Mouse (Mus musculus): ENCODE data around the gene Lmbr1.
"Not testable (repeated sequence)": the region's sequence is repeated elsewhere in the genome, so short reads cannot be mapped to it uniquely, and the experiment has no call there.

Gene Lmbr1

DNA sequence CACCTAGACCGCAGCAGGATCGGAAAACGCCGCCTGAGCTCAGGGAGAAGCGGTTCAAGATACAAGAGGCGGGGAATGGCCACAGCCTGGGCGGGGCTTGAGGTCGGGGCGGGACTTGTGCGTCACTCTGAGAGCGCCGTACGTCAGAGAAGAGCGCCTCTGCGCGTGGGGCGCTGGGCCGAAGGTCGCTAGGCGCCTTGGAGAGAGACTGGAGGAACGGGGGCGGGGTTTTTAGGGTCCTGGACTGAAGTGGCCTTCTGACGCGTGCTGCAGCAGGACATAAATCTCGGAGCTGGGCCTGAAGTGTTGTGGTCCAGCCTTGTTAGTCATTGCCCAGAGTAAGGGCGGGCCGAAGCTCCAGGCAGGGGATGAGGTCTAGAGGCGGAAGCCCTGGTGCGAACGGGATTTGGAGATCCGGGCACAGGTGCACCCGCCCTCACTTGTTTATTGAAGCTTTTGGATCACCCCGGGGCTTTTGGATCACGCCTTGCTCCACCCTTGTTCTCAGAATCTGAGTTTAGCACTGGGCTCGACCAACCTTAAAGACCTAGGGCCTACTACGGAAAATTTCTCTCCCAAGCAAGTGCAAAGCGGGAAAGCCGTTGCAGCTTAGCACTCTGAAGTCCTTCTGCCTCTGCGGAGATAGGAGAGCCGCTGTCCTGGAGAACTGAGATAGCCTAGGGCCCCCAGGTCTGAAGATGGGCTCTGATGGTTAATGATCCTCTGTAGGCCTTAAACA is at the start of gene Lmbr1:
Gene Lmbr1 (minus strand): TSS at position 93 of the 739 bp plus-strand sequence.
- no peak for DNase-seq (ENCODE audit: low read depth)

DNA sequence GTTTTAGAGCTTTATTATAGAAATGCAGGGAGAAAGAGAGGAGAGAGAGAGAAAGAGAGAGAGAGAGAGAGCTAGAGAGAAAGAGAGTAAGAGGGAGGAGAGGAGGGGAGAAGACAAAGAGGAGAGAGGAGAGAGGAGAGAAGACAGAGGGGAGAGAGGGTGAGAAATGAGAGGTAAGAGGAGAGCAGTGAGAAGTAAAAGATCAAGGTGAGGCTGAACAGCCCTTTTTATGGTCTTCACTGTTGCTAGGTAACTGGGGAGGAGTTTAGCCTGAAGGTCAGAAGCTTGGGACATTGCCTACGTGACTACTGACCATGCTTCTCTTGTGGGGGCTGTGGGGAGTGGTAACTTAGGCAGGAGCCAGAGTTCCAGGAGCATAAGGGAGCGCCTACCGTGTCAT is 45.1 kb upstream of the Lmbr1 start:
- not testable (repeated sequence) for DNase-seq (ENCODE audit: low read depth)

DNA sequence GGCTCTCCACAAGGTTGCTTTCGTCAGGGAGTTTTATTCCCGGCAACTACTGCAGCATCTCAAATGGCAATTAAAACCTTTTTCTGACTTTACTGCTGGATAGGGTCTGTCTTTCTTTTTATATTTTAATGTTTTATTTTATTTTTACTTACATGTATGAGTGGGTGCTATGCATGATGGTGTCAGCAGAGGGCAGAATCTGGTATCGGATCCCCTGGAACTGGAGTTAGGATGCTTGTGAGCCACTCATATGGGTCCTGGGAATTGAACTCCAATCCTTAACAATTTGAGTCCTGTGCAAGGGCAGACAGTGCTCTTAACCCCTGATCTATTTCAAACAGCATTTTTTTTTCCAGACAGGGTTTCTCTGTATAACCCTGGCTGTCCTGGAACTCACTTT is 34.9 kb upstream of the Lmbr1 start:
- DNase-seq (ENCODE audit: low read depth), result peak; percentile 24

DNA sequence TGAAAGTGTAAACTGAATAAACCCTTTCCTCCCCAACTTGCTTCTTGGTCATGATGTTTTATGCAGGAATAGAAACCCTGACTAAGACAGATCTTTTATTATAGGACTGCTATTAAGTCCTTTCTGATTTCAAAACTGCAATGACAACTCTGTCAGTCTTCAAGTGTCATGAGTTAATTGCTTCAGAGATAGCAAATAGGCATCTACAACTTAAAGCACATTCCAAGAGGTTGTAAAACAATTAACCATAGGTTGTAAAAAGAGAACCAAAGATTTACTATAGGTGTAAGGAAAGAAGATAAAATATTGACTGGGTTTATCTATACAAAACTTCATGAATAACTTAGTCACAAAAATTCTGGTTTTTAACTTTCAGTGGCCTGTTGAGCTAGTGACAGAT is 32.7 kb upstream of the Lmbr1 start:
- no peak for DNase-seq (ENCODE audit: low read depth)

DNA sequence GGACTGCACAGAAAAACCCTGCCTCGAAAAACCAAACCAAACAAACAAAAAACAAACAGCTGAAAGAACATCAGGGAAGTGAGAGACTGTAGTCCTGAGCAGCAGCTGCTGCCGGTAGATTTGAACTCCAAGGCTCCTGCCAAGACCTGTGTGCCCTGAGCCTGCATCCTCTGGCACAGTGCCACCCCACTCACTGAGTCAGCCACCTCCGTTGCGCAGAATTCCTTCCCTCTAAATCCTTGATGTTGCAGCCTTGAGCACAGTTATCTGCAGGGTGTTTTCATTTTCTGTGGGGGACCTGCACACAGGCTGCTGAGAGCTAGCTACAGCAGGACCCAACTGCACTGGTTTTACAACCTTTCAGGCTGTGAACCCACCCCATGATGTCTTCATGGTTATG is 20.2 kb upstream of the Lmbr1 start:
- DNase-seq (ENCODE audit: low read depth), result peak; percentile 28

DNA sequence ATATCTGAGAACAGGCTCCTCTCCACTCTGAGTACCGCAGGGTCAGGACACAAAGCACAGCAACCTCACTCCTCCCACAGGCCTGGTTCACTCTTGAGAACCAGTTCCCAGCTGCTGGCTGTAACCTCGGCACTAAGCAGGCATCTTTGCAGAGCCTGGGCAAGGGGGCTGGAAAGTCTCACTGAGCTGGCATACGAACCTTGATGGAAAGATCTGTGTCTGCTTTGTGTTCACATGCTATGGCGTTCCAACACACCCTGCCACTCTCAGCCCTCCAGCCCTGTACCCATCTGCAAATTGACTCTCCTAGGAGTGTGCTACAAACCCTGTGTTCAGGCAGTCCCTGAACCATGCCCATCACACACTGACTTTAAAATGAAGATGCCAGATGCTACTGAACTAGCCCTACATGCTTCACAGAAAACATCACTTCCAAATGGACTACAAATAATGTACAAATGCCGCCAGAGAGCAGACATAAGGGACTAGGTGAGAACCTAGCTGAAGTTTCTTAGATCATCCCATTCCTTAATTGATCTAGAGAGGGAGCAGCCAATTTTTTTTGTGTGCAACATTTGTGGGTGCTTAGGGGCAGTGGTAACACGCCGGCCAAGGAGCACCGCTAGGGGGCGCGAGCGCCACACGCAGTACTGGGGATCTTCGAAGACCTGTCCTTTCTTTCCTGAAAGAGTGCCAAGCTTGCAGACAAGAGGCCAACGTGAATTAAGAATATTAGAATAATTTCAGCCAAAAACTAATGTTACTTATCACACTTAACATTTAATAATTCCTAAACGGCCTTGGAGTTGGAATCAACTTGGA is 11.0 kb upstream of the Lmbr1 start:
- DNase-seq (ENCODE audit: low read depth), result peak; percentile 73

DNA sequence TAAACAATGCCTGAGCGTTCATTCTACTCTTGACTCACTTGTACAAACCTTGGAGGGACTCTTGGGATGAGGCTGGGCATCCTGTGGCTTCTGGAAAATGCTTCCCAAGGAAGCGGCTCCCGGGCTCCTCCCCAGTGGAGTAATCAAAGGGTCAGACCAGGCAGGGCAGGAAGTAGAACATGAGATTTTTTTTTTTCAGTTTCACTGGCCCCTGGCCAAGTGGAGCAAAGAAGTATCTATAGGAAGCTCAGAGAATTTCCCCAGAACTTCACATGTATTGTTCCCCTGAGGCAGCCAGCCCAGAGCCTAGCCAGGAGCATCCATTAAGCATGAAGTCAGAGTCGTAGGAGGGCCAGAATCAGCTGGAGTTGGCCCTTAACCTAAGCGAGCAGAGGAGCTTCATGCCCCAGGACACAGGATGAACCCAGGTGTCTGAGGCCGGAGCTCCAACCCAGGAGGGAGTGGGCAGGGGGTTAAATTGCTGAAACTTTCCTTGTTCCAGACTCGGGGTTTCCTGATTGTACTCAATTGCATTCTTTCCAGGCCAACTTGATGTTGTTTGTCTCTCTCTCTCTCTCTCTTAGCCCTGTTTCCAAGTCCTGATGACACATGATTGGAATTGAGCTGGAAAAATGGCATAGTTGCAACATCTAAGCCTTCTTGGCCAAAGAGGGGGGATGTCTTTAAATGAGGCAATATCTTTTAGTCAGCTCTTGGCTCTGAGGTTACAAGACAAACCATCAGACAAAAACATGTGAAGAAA is 10.2 kb upstream of the Lmbr1 start:
- DNase-seq (ENCODE audit: low read depth), result no peak

DNA sequence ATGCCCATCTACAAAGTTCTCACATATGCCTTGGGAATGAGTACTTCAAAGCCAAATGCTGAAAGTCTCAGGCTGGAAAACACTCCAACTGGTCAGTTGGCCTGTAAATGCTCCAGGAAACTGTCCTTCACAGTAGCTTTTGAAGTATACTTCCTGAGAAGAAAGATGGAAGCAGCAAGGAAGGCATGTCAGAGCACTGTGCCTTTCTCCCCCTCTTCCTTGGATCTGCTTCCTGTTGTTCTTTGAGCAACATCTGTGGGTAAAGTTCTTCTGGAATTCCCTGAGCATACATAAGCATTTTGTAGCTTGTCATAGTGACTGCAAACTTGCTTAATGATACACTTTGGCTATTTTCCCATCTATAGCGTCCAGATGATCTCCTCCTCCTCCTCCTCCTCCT is 9.4 kb upstream of the Lmbr1 start:
- DNase-seq (ENCODE audit: low read depth), result no peak

DNA sequence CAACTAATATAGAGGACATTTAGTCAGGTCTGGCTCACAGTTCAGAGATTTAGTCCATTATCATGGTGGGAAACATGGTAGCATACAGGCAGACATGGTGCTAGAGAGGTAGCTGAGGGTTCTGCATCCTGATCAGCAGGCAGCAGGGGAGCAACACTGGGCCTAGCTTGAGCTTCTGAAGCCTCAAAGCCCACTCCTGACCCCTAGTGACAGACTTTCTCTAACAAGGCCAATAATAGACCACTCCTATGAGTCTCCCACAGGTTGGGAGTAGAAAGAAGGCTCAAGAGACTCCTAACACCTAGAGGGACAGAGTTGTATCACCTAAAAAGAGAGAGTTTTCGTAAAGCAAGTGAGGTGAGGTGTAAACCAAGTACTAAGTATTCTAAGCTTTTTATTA is 4.6 kb upstream of the Lmbr1 start:
- peak; percentile 16 for DNase-seq (ENCODE audit: low read depth)

DNA sequence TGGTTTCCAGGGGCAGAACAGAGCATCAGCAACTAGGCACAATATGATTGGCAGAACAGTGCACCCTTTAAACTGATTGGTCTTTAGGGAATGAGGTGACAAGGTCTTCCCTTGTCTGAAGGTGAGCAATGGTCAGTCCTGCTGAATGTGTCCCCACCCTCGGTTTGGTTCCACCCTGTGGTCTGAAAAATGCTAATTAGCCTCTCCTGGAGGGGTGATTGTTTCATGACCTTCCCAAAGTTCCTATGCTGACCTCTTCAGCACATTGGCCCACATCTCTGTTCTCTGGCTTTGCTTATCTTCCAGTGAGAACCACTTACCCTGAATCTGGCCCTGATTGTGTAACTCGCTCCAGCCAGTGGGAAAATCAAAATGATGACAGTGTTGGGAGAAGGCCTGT is 1.9 kb upstream of the Lmbr1 start:
- DNase-seq (ENCODE audit: low read depth), result no peak

DNA sequence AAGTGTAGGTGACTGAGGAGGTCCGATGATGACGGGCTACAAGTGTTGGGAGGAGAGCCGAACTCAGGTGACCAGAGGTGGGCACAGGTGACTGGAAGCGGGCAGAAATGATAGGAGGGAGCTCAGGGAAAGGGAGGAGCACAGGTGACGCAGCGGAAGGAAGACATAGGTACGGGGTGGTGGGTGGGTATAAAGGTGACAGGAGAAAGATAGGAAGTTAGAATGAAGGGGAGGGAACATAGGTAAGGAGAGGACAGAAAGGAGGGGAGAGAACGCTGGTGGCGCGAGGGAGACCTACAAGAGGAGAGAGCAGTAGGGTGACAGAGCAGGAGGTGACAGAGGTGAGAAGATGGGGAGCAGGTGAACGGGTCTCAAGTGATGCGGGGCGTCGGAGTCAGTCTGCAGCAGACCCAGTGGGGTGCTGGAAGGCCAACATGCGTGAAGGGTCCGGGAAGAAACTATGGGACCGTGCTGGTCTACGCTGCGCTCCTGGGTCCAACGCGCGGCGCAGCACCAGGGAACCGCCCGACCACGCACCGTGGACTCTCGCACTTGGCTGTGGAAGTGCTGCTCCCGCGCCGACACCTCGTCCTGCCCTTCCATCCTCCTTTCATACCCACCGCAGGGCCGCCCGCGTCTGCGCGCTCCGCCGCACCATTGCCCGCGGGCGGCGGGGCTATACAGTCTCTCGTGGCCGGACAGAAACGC is 446 bp downstream of the Lmbr1 start:
- no peak for DNase-seq (ENCODE audit: low read depth)

DNA sequence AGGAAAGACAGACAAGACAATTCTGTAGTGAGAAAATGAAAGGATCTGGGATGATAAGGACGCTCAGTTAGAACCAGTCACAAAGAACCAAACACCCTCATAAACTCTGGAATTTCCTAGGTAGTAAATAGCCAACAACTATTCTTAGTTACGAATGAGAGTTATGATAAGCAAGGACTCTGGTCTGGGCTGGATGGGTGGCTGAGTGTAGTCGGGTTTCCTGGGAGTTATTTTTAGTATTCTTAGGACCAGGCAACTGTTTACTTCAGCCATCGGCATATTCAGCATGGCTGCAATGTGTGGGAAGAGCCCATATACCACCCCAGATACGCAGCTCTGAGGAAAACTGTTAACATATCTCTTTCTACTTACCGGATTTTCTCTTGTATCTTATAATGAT is 14.7 kb downstream of the Lmbr1 start:
- DNase-seq (ENCODE audit: low read depth), result no peak

DNA sequence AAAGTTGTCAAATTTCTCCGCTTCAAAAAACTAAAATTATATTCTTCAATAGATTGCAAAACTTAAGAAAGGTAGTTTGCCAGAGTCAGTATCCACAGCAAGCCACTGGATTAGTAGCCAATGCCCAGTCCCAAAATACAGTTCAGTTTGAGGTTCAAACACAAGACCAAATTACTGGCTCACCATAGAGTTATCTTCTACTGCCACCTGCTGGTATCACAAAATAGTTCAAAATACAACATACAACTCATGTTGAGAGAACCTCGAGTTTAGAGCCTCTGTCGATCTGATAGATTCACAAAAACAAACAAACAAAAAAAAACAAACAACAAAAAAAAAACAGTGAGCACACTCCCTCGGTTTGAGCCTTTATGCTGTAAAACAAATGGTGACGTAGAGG is 42.4 kb downstream of the Lmbr1 start:
- DNase-seq (ENCODE audit: low read depth), result peak; percentile 61

DNA sequence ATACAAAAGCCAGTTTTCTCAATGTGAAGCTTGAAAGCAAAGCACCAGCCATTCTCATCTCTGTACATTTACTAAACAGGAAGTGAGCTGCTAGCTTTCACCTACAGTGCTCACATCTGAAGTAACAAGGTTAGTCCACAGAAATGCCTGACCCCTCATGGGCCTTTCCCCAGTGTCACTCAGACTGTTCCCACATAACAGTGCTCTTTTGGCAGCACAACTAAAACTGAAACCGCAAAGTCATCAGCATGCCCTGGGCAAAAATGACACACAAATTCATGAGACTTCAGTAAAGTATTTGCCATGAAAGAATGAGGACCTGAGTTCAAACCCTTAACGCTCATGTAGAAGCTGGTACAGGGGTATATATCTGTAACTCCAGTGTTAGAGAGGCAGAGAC is 55.7 kb downstream of the Lmbr1 start:
- no peak for DNase-seq (ENCODE audit: low read depth)

DNA sequence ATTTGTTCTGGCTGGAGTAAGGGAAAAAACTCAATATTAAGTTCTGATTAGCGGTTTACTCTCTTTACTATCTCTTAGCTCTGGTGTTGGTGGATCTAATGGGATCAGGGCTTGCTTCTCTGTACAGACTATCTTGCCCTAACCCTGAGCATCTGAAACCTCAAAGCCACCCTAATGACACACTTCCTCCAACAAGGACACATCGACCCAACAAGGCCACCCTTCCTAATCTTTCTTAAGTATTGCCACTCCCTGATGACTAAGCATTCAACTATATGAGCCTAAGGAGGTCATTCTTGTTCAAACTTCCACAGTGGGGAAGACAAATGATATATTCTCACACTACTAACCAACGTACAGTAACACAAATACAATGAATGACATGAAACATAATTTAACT is 69.0 kb downstream of the Lmbr1 start:
- peak; percentile 60 for DNase-seq (ENCODE audit: low read depth)

DNA sequence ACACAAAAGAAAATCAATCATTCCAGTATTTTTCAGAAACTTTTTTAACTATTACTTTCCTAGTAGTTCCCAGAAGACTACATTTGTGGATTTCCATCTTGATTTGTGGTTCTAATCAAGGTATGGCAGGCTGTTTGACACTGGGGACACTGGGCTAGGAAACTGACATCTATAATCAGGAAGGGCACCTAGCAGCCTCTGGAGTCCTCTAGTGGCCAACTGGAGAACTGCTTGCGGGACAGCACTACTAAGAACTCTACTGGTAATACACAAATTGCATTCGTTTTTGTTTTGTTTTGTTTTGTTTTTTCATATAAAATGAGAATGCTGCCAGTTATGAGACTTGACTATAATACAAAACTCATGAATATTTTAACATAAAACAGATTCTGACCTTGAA is 85.0 kb downstream of the Lmbr1 start:
- DNase-seq (ENCODE audit: low read depth), result peak; percentile 52

DNA sequence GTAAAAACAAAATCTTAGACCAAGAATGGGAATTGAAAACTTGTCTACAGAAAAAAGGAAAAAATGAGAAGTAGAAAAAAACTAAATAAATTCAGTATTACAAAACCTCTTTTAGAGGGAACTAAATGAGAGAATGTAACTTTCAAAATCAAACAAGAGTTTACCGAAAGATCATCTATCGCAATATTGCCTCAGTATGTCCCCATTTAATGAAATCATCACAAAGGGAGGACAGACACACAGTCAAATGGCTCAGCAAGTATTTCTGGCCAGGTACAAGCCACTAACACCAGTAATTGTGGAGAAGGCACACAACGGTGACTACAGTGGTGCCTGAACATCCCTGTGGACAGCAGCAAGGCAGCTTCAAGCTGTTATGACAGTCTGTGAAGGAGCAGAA is 88.1 kb downstream of the Lmbr1 start:
- DNase-seq (ENCODE audit: low read depth), result peak; percentile 10

DNA sequence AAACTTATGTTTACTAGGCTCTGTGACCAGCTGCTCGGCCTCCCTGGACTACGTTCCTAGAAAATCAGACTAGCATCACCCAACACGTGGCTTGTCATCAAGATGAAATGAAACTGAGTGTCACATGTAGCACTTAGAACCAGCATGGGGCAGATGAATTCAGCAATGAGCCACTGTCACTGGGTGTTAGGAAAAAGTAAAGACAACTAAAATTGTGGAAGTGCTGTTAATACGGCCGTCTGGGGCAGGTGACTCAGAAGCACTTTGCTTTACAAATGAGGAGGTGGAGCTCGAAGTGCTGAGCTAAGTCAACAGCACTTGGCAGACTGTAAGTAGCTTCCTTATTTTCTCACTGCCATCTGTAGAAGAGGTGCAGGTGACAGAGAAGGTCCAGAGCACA is 88.5 kb downstream of the Lmbr1 start:
- peak; percentile 45 for DNase-seq (ENCODE audit: low read depth)

DNA sequence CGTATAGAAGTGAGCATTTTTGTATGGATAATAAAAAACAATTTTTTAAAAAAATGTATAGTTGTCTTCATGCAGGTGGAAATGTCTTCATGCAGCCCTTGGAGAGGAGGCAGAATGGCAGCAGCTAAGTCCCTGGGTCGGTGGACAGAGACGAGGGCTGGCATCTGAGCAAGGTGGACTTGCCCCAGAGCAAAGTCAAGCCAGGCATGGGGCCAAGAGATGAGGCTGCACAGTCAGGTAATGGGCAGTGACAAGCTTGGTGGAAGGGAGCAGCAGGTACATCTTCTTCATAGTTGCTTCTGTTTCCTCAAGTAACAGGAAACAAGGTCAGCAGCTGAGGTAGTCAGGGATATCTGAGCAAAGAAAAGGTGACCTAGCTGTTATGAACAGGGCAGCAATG is 97.1 kb downstream of the Lmbr1 start:
- DNase-seq (ENCODE audit: low read depth), result no peak

DNA sequence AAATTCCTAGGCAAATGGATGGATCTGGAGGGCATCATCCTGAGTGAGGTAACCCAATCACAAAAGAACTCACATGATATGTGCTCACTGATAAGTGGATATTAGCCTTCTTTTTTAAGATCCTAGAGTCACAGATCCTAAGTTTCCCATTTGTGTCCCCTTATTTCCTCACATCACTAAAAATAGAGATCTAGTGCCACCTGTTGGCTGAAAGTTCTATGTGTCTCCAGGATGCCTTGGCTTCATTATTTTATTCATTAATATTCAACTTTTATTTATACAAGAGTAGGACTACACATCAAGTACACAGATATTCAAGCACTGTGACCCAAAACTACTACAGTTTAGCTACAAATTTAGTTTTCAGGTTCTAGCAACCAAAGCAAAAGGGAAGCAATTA is 103.4 kb downstream of the Lmbr1 start:
- peak; percentile 38 for DNase-seq (ENCODE audit: low read depth)

DNA sequence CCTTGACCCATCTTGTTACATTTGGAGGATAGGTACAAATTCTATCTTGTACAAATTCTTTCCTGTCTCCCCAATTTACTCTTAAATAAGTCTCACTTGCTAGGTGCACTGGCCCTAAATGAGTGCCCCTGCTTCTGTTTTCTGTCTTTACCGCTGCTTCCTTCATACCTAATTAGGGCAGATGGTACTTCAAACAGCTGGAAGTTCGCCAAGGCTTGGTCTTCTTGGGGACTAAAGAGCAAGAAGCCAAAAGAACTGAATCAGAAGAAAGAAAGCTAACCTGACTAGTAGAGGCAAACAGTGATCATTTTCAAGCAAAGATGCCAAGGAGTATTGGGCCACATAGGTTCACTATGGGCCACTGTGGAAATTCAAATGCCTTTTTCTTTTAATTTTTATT is 104.8 kb downstream of the Lmbr1 start:
- DNase-seq (ENCODE audit: low read depth), result no peak

DNA sequence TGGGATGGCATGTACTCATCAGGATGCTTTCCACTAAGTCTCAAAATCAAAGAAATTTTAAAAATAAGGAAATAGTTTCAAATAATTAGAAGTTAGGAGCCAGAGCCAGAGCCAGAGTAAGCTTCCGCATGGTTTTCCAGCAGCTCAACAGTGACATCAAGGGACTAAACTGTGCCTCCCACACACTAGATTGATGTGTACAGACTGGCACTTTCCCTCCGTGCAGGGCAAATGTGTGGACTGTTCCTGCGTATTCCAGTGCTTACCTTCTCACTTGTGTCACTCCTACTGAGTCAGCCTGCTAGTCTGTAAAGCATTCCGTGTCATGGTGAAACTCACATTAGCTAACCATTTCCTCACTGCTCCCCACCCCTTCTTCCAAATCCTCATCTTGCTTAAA is 107.3 kb downstream of the Lmbr1 start:
- no peak for DNase-seq (ENCODE audit: low read depth)
